Mouse (Mus musculus) intestine, embryonic 14.5 days (tissue): ENCODE measurements at regions not wholly inside any gene's neighbourhood (a gene's known extent, or its start where the extent isn't known, plus 50 kb on each side); places are given as distances from the start of the nearest gene placed in this dataset.

Source experiments
- ATAC-seq: fragments of 200-750 bp; cut with Nextera tagmentation; replicated peaks from 2 replicates; pipeline ENCODE4 v1.8.0; 2017; ENCODE audit warnings: low read depth, moderate number of reproducible peaks, moderate TSS enrichment, moderate library complexity; ENCODE audit not compliant: low FRiP score, low TSS enrichment
- DNase-seq: peaks from one replicate; pipeline ENCODE4 v3.0.0-alpha.2; 2018; ENCODE audit warnings: low spot score
- H3K27ac ChIP-seq: fragments of 300-500 bp; sonication (generic); 2 replicates; pipeline ENCODE4 v1.5.1; 2014; ENCODE audit warnings: low read depth, mild to moderate bottlenecking, control low read depth
- H3K27me3 ChIP-seq: fragments of 300-500 bp; sonication (generic); replicated peaks from 2 replicates; pipeline ENCODE4 v1.6.1; 2014; ENCODE audit warnings: low read length, control low read depth; ENCODE audit not compliant: control insufficient read depth, insufficient read depth
- H3K36me3 ChIP-seq: fragments of 300-500 bp; sonication (generic); 2 replicates; pipeline ENCODE4 v1.6.1; 2014; ENCODE audit warnings: low read length, control low read depth; ENCODE audit not compliant: control insufficient read depth, insufficient read depth
- H3K4me1 ChIP-seq: fragments of 300-500 bp; sonication (generic); replicated peaks from 2 replicates; pipeline ENCODE4 v1.6.1; 2014; ENCODE audit warnings: low read length, control low read depth, mixed read lengths; ENCODE audit not compliant: control insufficient read depth, insufficient read depth
- H3K4me2 ChIP-seq: fragments of 300-500 bp; sonication (generic); 2 replicates; pipeline ENCODE4 v1.6.1; 2014; ENCODE audit warnings: low read length
- H3K4me3 ChIP-seq: fragments of 300-500 bp; sonication (generic); 2 replicates; pipeline ENCODE4 v1.5.1; 2014; ENCODE audit warnings: low read depth, low read length, control low read depth, mixed read lengths
- H3K9ac ChIP-seq: fragments of 300-500 bp; sonication (generic); 2 replicates; pipeline ENCODE4 v1.6.1; 2014; ENCODE audit warnings: mild to moderate bottlenecking, low read length
- H3K9me3 ChIP-seq: fragments of 300-500 bp; sonication (generic); 2 replicates; pipeline ENCODE4 v1.6.1; 2016; ENCODE audit warnings: low read length, control low read depth; ENCODE audit not compliant: control insufficient read depth
- WGBS: fragments of 180-500 bp; shearing (Covaris S2); extraction: QIAGEN DNeasy Blood & Tissue Kit; methylation state at CpG from one replicate; pipeline ENCODE4 v1.1.7; 2014; 5-methylcytosine and 5-hydroxymethylcytosine counted together

GRCm38 (mm10) chr8:89562597-89562996, 518.6 kb upstream of the Sall1 start:
- ATAC-seq: no peak
- no peak for DNase-seq
- Histone ChIP-seq H3K9ac (no peak overlapping the region), H3K4me1 (peaks cover 6% of the 10 kb centered on the region; the same call in 1 of the 2 replicates), H3K27me3 (no peaks in the 10 kb centered on the region), H3K4me2 (no peak overlapping the region), H3K36me3 (no peaks in the 10 kb centered on the region), H3K9me3 (no peaks in the 10 kb centered on the region), H3K27ac (no peak overlapping the region), H3K4me3 (no peak overlapping the region)
- 44% methylated on average over 8 of the region's 8 CpGs for WGBS

- Histone ChIP-seq H3K4me3 (no peak overlapping the region), H3K9ac (no peak overlapping the region), H3K9me3 (no peaks in the 10 kb centered on the region), H3K27me3 (no peaks in the 10 kb centered on the region), H3K4me2 (no peak overlapping the region), H3K27ac (no peak overlapping the region), H3K36me3 (no peaks in the 10 kb centered on the region), H3K4me1 (no peaks in the 10 kb centered on the region)
- ATAC-seq: no peak
- no peak for DNase-seq
- WGBS: 24% methylated on average over 3 of the region's 3 CpGs
Observed at GRCm38 (mm10) chr8:89541231-89541630, 497.3 kb upstream of the Sall1 start.

GRCm38 (mm10) chr8:89534605-89535004, 490.6 kb upstream of the Sall1 start:
- WGBS: 13% methylated on average over 10 of the region's 10 CpGs
- H3K4me2 ChIP-seq: no peak overlapping the region
- ATAC-seq (no peak), DNase-seq (no peak)
- no peak overlapping the region for H3K4me3 ChIP-seq
- no peaks in the 10 kb centered on the region for H3K36me3 ChIP-seq
- no peaks in the 10 kb centered on the region for H3K9me3 ChIP-seq
- no peak overlapping the region for H3K9ac ChIP-seq
- no peaks in the 10 kb centered on the region for H3K4me1 ChIP-seq
- H3K27me3 ChIP-seq: no peaks in the 10 kb centered on the region
- H3K27ac ChIP-seq: no peak overlapping the region

DNA sequence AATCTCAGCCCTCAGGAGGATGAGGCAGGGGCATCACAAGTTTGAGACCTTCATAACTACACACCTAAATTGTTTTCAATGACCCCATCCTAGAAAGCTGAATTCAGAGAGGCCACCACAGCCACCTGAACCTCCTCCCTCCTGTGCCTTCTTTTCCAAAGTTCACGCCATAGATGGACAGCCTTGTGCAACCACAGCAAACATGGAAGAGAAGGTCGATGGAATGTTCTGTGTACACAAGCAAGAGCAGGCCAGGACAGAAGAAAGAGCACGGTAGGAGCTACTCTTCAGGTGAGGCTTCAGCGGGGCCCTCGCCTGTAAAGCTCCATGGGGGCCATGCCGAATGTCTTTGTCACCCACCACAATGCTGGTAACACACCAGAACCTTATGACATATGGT, 481.1 kb upstream of the Sall1 start:
- Histone ChIP-seq H3K9me3 (no peaks in the 10 kb centered on the region), H3K9ac (no peak overlapping the region), H3K4me2 (no peak overlapping the region), H3K4me1 (no peaks in the 10 kb centered on the region), H3K27me3 (no peaks in the 10 kb centered on the region), H3K27ac (no peak overlapping the region), H3K4me3 (no peak overlapping the region), H3K36me3 (no peaks in the 10 kb centered on the region)
- ATAC-seq (no peak), DNase-seq (no peak)
- WGBS: 82% methylated on average over 6 of the region's 6 CpGs

GRCm38 (mm10) chr8:89523336-89523735, 479.4 kb upstream of the Sall1 start:
- ATAC-seq: no peak

GRCm38 (mm10) chr8:89516602-89517001, 472.6 kb upstream of the Sall1 start:
- ATAC-seq: no peak
- Histone ChIP-seq H3K36me3 (no peaks in the 10 kb centered on the region), H3K4me1 (no peaks in the 10 kb centered on the region), H3K4me2 (no peak overlapping the region), H3K27me3 (no peaks in the 10 kb centered on the region), H3K9ac (no peak overlapping the region), H3K9me3 (no peaks in the 10 kb centered on the region), H3K4me3 (no peak overlapping the region), H3K27ac (no peak overlapping the region)
- WGBS: 50% methylated on average over 2 of the region's 2 CpGs
- no peak for DNase-seq

More at GRCm38 (mm10) chr8:89523336-89523735, 479.4 kb upstream of the Sall1 start:
- 76% methylated on average over 3 of the region's 3 CpGs for WGBS
- no peak overlapping the region for H3K9ac ChIP-seq
- DNase-seq: no peak
- H3K27me3 ChIP-seq: no peaks in the 10 kb centered on the region
- H3K9me3 ChIP-seq: no peaks in the 10 kb centered on the region
- H3K4me2 ChIP-seq: no peak overlapping the region
- no peak overlapping the region for H3K4me3 ChIP-seq
- no peak overlapping the region for H3K27ac ChIP-seq
- H3K4me1 ChIP-seq: no peaks in the 10 kb centered on the region
- no peaks in the 10 kb centered on the region for H3K36me3 ChIP-seq

DNA sequence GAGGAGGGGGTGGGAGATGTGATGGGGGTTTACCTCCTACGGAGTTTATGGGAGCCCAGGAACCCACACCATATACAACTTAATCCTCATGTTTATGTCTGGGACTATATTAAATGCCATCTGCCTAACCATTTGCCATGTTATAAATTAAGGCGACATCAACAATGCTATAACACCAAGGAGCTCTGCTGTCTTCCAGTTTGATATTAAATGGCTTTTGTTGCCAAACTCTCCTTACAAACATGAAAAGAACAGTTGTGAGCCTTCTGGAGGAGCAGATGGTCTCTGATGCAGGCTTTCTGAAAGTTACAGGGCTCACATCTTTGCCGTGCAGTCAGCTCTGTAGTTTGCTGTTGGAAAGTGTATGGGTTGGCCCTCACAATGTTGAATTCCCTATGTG, 470.3 kb upstream of the Sall1 start:
- DNase-seq (no peak), ATAC-seq (no peak)
- Histone ChIP-seq H3K9ac (no peak overlapping the region), H3K36me3 (no peaks in the 10 kb centered on the region), H3K9me3 (no peaks in the 10 kb centered on the region), H3K27ac (no peak overlapping the region), H3K4me3 (no peak overlapping the region), H3K27me3 (no peaks in the 10 kb centered on the region), H3K4me1 (no peaks in the 10 kb centered on the region), H3K4me2 (no peak overlapping the region)
- 39% methylated on average over 3 of the region's 3 CpGs for WGBS

- Histone ChIP-seq H3K4me1 (no peaks in the 10 kb centered on the region), H3K4me3 (no peak overlapping the region), H3K36me3 (no peaks in the 10 kb centered on the region), H3K9me3 (no peaks in the 10 kb centered on the region), H3K27me3 (no peaks in the 10 kb centered on the region), H3K27ac (no peak overlapping the region), H3K4me2 (no peak overlapping the region), H3K9ac (no peak overlapping the region)
- DNase-seq (no peak), ATAC-seq (no peak)
- 43% methylated on average over 6 of the region's 6 CpGs for WGBS
Observed at GRCm38 (mm10) chr8:89507639-89508038, 463.7 kb upstream of the Sall1 start.

- DNase-seq (no peak), ATAC-seq (no peak)
- no peak overlapping the region for H3K4me2 ChIP-seq
- no peaks in the 10 kb centered on the region for H3K4me1 ChIP-seq
- no peaks in the 10 kb centered on the region for H3K36me3 ChIP-seq
- 60% methylated on average over 4 of the region's 4 CpGs for WGBS
- H3K9me3 ChIP-seq: no peaks in the 10 kb centered on the region
- H3K27me3 ChIP-seq: no peaks in the 10 kb centered on the region
- no peak overlapping the region for H3K9ac ChIP-seq
- H3K4me3 ChIP-seq: no peak overlapping the region
- no peak overlapping the region for H3K27ac ChIP-seq
Observed at GRCm38 (mm10) chr8:89503545-89504234, 459.7 kb upstream of the Sall1 start.
